Mouse (Mus musculus) small intestine, adult 2 months (tissue): ENCODE measurements at regions not wholly inside any gene's neighbourhood (a gene's known extent, or its start where the extent isn't known, plus 50 kb on each side); places are given as distances from the start of the nearest gene placed in this dataset.

ENCODE experiments used
- CTCF ChIP-seq: fragments of 200-500 bp; IDR thresholded peaks from 2 replicates; pipeline ENCODE4 v1.5.1; 2012; ENCODE audit warnings: low read depth, mild to moderate bottlenecking, control low read depth, inconsistent platforms, low read length, moderate library complexity, mixed read lengths; ENCODE audit not compliant: insufficient replicate concordance, insufficient read length; ENCODE audit errors: extremely low read depth
- POLR2A ChIP-seq: fragments of 200-500 bp; IDR thresholded peaks from 2 replicates; pipeline ENCODE4 v1.6.1; 2012; ENCODE audit warnings: low read depth, mild to moderate bottlenecking, control low read depth, inconsistent platforms, low read length, moderate library complexity

- TF ChIP-seq POLR2A, result no peak
- TF ChIP-seq CTCF, result no peak
These were observed 81.9 kb downstream of the Tmem30b start for GRCm38 (mm10) chr12:73464311-73464710.
